Comparison of ENCODE assay signal across 8 mouse cellular contexts in genomic region chr4:124477870-124478301, GRCm38 (mm10).
DNase-seq lines count a peak whose midpoint lies in the region; ATAC-seq lines count a peak whose summit lies in the region.

No protein-coding gene starts in this region.

- peak; percentile 33 for ATAC-seq in forebrain, embryonic 14.5 days
- ATAC-seq in midbrain, embryonic 14.5 days (ENCODE audit: low FRiP score, low TSS enrichment), result peak; percentile 24; the same call in 1 of the 2 replicates
- no peak for ATAC-seq in monocyte, adult 5-6 weeks (replicated peaks; ENCODE audit: insufficient number of reproducible peaks, low FRiP score, low TSS enrichment, poor library complexity, severe bottlenecking)

- H3K4me3 ChIP-seq in forebrain, embryonic 14.5 days (ENCODE audit: low read depth, low read length), result no peak overlapping the region; the same call in 1 of the 2 replicates
- no peak overlapping the region; the same call in 1 of the 2 replicates for H3K4me3 ChIP-seq in midbrain, embryonic 14.5 days (replicated peaks; ENCODE audit: low read depth, low read length)

- peaks cover 11% of the 10 kb centered on the region for H3K4me1 ChIP-seq in forebrain, embryonic 14.5 days (ENCODE audit: control insufficient read depth, insufficient read depth, low read length)
- H3K4me1 ChIP-seq in midbrain, embryonic 14.5 days (ENCODE audit: control insufficient read depth, insufficient read depth, low read length), result peaks cover 12% of the 10 kb centered on the region

- peak; percentile 23 for DNase-seq in adrenal gland, adult 2 months
- no peak for DNase-seq in adrenal gland, adult 18-20 months (ENCODE audit: low spot score in 2 of 2)
- DNase-seq in forebrain, embryonic 14.5 days (ENCODE audit: low spot score), result peak; percentile 64
- peak; percentile 66 for DNase-seq in kidney, postnatal 10 days
- peak; percentile 59 for DNase-seq in midbrain, embryonic 14.5 days
- no peak for DNase-seq in left cerebral cortex, postnatal 4 days
- no peak for DNase-seq in cerebellum, adult 9-10 months

- H3K27ac ChIP-seq in forebrain, embryonic 14.5 days (ENCODE audit: low read depth, low read length), result peak overlapping the region; percentile 45; the same call in 1 of the 2 replicates
- no peak overlapping the region; the same call in 1 of the 2 replicates for H3K27ac ChIP-seq in midbrain, embryonic 14.5 days (replicated peaks; ENCODE audit: low read depth, low read length)

- intact Hi-C loops in left cerebral cortex, postnatal 4 days (cut with DNase I), result no loop called here

- H3K9me3 ChIP-seq in forebrain, embryonic 14.5 days (replicated peaks; ENCODE audit: control insufficient read depth, low read length), result no peaks in the 10 kb centered on the region
- H3K9me3 ChIP-seq in midbrain, embryonic 14.5 days (ENCODE audit: control insufficient read depth, low read length), result no peaks in the 10 kb centered on the region

- no peaks in the 10 kb centered on the region for H3K36me3 ChIP-seq in forebrain, embryonic 14.5 days (ENCODE audit: control insufficient read depth, insufficient read depth, low read length)
- H3K36me3 ChIP-seq in midbrain, embryonic 14.5 days (ENCODE audit: control insufficient read depth, insufficient read depth, low read length), result no peaks in the 10 kb centered on the region

- peak overlapping the region; percentile 45 for H3K4me2 ChIP-seq in forebrain, embryonic 14.5 days (ENCODE audit: low read length)
- H3K4me2 ChIP-seq in midbrain, embryonic 14.5 days (ENCODE audit: low read length), result peak overlapping the region; percentile 45

- peak overlapping the region; percentile 43 for H3K9ac ChIP-seq in forebrain, embryonic 14.5 days (ENCODE audit: low read length)
- peak overlapping the region; percentile 23 for H3K9ac ChIP-seq in midbrain, embryonic 14.5 days (replicated peaks; ENCODE audit: low read length)

- H3K27me3 ChIP-seq in forebrain, embryonic 14.5 days (replicated peaks; ENCODE audit: control insufficient read depth, insufficient read depth, low read length), result peaks cover 10% of the 10 kb centered on the region
- H3K27me3 ChIP-seq in midbrain, embryonic 14.5 days (ENCODE audit: control insufficient read depth, insufficient read depth, low read length), result peaks cover 26% of the 10 kb centered on the region

- 3% methylated on average over 22 of the region's 22 CpGs for WGBS in forebrain, embryonic 14.5 days
- under 1% methylated on average over 22 of the region's 22 CpGs for WGBS in midbrain, embryonic 14.5 days

Comparison
In these comparisons a context has a peak if more than half of its experiments do, and no peak if none do; other contexts are left out.
1. DNase-seq: peak in adrenal gland, adult 2 months (single experiment), forebrain, embryonic 14.5 days (single experiment), kidney, postnatal 10 days (single experiment) and midbrain, embryonic 14.5 days (single experiment); none in adrenal gland, adult 18-20 months (0 of 2), left cerebral cortex, postnatal 4 days (single experiment) and cerebellum, adult 9-10 months (single experiment).